Mouse (Mus musculus) thymus, postnatal 14 days (tissue): ENCODE measurements around the gene Gaa.
"Not testable (repeated sequence)": the region's sequence is repeated elsewhere in the genome, so short reads cannot be mapped to it uniquely, and the experiment has no call there.

Experiments
- DNase-seq: peaks from one replicate; pipeline ENCODE4 v3.0.0; 2021

The Gaa gene

GRCm38 (mm10) chr11:119267768-119268556, at the start of gene Gaa:
Gaa (plus strand) TSS chr11:119267887.
- DNase-seq, result peak; percentile 97

DNA sequence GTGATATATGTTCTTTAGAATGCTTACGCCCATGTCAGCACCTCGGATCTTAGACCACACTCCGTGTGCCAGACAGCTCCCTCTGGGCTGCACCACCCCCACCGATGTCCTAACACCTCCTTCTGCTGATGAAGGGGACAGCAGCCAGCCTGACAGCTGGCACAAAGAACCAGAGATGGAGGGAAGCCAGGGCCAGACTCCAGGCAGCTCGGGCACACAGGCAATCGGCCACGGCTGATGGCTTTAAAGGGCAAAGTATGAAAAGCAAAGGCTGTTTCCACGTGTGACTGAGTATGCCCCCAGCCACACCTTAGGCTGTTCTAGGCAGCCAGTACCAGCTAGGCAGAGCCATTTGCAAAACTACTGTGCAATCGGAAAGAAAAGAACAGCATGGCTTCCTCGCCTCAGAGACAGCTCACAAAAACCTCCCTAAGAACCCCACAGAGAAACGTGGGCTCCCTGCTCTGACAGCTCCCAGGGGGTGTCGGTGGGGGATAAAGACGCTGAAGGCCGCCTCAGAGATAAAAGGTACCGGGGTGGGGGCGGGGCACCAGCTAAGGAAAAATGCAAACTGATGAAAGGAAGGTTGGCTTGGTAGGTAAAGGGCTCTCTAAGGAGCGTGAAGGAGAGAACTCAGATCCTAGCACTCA, 47.7 kb upstream of the Gaa start:
- no peak for DNase-seq

- DNase-seq, result no peak
Measured at GRCm38 (mm10) chr11:119221812-119222510, 45.7 kb upstream of the Gaa start.

DNA sequence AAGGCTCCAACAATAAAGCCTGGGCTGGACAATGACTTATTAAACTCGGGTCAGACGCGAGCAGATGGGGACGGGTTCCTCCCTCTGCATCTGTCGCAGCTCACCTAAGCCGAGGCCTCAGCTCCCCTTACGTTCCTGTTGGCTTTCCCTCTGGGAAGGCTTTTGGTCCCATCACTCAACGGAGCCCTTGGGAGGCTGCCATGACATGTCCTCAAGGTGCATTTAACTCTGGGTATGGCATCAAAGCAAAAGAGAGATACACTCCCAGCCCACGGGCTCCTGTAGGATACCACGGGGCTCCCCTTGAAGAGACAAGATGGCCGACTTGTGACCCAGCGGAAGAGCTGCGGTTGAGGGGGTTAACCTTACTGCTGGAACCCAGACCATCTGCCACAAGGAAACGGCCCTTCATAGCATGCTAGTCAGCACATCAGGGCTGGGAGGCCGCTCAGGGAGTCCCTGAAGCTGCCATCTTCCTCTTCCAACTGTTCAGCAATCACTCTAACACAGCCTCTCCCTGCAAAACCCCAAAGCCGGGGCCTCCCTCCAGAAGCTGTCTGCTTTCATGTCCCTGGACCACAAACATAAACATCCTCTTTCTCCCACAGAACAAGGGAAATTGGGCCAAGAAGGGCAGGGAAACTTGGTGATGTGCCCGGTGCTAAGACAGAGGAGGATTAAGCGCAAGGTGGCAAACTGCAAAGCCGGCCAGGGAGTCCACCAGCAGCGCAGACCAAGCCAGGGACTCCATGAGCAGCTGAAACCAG, 44.4 kb upstream of the Gaa start:
- DNase-seq, result no peak

- DNase-seq, result no peak
Measured at GRCm38 (mm10) chr11:119224926-119225325, 42.8 kb upstream of the Gaa start.

GRCm38 (mm10) chr11:119225634-119226033, 42.1 kb upstream of the Gaa start:
- DNase-seq, result no peak

DNA sequence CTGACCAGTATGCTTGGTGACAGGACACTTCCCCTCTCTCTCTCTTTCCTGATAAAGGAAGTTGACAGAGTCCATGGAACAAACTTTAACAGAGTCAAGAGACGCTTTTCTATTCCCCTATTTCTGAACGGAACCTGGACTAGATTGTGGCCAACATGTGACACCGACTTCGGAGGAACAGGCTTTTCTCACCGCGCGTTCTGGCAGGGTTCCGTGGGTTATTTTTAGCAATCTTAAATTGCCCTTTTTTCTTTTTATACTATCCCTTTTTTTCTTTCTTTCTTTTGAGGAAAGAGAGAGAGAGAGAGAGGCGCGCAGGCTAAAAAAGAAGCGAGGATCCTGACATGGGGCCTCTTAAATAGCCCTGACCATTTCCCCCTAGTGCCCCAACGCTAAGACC, 40.1 kb upstream of the Gaa start:
- DNase-seq, result no peak

GRCm38 (mm10) chr11:119228091-119228781, 39.5 kb upstream of the Gaa start, which contains the start of the genes Tbc1d16 and Ccdc40:
Tbc1d16 (minus strand) TSS chr11:119228499.
Ccdc40 (plus strand) TSS chr11:119228572.
- DNase-seq, result peak; percentile 77

- DNase-seq, result peak; percentile 66
Measured at GRCm38 (mm10) chr11:119228846-119229626, 38.7 kb upstream of the Gaa start.

DNA sequence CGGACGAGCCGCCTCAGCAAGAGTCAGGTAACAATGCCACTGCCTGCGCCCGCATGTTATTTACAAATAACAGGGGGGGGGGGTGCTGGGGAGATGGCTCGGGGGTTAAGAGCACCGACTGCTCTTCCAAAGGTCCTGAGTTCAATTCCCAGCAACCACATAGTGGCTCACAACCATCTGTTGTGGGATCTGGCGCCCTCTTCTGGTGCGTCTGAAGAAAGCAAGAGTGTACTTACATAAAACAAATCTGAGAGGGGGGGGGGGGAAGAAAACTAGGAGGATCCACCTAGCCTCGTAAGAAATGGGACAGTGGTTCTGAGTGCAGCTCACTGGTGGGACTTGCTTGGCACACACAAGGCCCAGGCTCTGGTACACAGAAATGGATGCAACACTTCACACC, 32.9 kb upstream of the Gaa start:
- no peak for DNase-seq

- peak; percentile 80 for DNase-seq
Measured at GRCm38 (mm10) chr11:119235596-119235995, 32.1 kb upstream of the Gaa start.

- DNase-seq, result no peak
Measured at GRCm38 (mm10) chr11:119236354-119236753, 31.3 kb upstream of the Gaa start.

DNA sequence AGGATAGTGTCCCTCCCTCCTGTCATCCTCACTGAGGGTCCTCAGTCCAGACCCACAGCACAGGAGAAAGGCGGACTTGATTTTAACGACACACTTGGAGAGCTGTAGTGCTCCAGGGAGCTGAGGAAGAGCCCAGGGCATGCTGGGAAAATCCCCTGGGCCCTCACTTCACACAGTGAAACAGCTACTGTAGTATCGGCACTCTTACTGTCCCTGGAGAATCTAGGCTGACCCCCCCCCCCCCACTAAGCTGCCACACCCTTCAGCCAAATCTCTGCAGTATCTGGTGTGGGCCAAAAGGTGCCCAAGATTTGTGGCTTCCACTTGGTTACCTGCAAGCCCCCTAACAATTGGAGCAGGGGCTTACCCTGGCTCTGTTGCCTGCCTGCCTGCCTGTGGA, 30.7 kb upstream of the Gaa start:
- DNase-seq, result no peak

DNA sequence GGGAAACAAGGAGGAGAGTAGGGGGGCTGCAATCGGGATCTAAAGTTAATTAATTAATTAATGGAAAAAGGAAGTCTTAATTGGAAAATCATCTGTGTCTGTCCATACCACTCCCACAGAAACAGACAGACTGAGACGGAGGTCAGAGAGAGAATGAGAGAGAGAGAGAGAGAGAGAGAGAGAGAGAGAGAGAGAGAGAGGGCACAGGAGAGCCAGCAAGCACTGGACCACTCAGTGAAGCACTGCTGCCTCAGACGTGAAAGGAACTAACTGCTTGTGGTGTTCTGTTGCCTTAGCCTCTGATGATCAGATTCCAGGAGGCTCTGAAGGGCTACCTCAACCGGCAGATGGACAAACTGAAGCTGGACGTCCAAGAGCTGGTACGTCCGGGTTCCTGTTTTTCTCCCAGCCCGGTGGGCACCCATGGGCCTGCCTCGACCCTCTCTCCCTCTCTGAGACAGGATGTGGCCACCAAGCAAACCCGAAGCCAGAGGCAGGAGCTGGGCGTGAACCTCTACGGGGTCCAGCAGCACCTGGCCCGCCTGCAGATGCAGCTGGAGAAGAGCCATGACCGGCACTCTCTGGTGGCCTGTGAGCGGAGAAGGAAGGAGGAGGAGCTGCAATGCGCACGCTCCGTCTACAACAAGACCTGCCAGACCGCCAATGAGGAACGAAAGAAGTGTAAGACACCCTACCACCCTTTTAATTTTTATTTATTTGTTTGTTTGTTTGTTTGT, 30.0 kb upstream of the Gaa start:
- peak; percentile 61 for DNase-seq

DNA sequence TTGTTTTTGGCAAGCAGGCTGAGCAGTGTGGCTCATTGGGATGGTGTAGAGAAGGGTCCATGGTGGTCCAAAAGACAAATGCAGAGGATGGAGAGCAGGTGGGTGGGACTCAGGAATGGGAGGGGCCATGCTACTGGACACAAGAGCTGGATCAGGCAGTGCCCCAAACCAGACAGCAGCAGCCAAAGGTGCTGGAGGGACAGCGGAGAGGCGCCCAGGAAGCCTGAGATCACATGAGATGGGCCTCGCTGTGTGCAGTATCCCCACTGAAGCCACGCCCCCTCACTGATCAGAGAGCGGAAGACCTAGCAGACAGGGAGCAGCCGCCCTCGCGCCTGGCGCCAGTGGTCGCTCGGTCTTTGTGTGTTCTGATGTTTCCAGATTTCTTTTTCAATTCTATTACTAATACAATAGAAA, 29.4 kb upstream of the Gaa start:
- peak; percentile 88 for DNase-seq

DNA sequence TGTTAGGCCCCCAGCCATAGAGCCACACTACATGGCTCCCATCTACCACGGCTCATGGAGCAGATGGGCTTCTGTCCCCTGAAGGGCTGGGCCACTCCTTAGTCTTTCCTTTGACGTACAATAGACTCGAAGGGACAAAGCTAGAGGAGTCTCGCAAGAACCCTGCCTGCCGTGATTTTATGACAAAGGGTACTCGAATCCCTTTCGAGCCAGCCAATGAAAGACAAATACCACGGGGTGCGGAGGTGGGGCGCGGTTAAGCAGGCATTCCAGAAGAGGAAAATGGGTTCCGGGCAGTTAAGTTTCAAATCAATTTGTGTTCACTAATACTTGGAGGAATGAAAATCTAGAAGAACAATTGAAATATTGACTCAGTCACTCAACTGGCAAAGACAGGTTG, 28.2 kb upstream of the Gaa start:
- no peak for DNase-seq

GRCm38 (mm10) chr11:119245543-119245942, 22.1 kb upstream of the Gaa start:
- DNase-seq, result not testable (repeated sequence)

DNA sequence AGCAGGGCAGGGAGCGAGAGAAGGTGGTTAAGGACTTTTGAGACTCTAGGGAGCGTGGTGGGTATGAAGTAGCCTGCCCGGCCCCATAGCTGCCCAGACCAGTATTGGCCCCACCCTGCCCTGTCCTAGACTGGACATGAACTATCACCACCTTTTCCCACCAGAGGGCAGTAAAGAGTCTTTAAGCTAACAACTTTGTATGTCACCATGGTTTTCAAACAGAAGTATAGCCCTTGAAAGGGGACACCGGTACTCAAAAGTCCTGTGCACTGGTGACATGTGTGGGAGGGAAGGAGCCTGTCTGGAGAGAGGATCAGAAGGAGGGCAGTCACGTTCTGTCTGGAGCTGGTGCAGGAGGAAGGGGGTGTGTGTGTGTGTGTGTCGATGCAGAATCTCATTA, 18.7 kb upstream of the Gaa start:
- DNase-seq, result peak; percentile 61

DNA sequence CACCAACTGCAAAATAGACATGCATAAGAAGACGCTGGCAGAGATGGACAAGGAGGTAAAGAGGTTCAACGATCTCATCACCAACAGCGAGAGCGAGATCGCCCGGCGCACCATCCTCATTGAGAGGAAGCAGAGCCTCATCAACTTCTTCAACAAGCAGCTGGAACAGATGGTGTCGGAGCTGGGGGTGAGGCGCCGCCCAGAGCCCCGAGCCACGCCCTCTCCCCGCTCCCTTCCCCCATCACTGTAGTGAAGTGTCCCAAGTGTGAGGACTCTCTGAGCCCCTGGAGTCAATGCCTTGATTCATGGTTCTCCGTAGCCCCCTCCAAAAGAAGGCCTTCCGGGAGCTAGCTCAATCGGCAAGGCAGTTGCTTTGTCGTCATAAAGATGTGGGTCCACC, 16.7 kb upstream of the Gaa start:
- peak; percentile 61 for DNase-seq

- peak; percentile 73 for DNase-seq
Measured at GRCm38 (mm10) chr11:119252854-119253541, 14.7 kb upstream of the Gaa start.
